Mouse (Mus musculus) inflammation-experienced regulatory T-cells, adult 16 weeks (primary cell): Measurements from ENCODE around the gene Mag. TPM values are rescaled to one million over a fixed set of nuclear protein-coding genes. Genes with fewer than 3 reads are reported as not detected.

Source experiments
- polyA plus RNA-seq: library from polyadenylated mRNA; unstranded; fragments of 100-300 nt; shearing (Covaris generic); gene quantifications from one replicate; pipeline ENCODE4 v1.2.1, GENCODE M21; 2017

Mag gene
- 0.12 TPM for polyA plus RNA-seq

GRCm38 (mm10) chr7:30914732-30915131, at the start of gene Mag:
TSS of gene Mag (minus strand) at chr7:30914873.

GRCm38 (mm10) chr7:30956756-30957366, 42.2 kb upstream of the Mag start, which contains the start of gene Usf2:
TSS of gene Usf2 (minus strand) at chr7:30956803.

GRCm38 (mm10) chr7:30943909-30944635, 29.4 kb upstream of the Mag start, which contains the start of gene Hamp:
TSS of gene Hamp (minus strand) at chr7:30944032.

GRCm38 (mm10) chr7:30924581-30924980, 9.9 kb upstream of the Mag start, which contains the start of gene Hamp2:
TSS of gene Hamp2 (minus strand) at chr7:30924681.

GRCm38 (mm10) chr7:30880176-30880575, 34.5 kb downstream of the Mag start, which contains the start of gene Cd22:
TSS of gene Cd22 (minus strand) at chr7:30880342.

GRCm38 (mm10) chr7:30861464-30861863, 53.2 kb downstream of the Mag start, which contains the start of gene Ffar1:
TSS of gene Ffar1 (minus strand) at chr7:30861564.

GRCm38 (mm10) chr7:30856078-30856477, 58.6 kb downstream of the Mag start, which contains the start of gene Ffar3:
TSS of gene Ffar3 (minus strand) at chr7:30856178.

Other genes starting within 250 kb of the Mag start
- 41.2 TPM for gene Haus5, start 249.9 kb downstream of the Mag start, polyA plus RNA-seq
- not detected for gene Pmis2, start 243.3 kb downstream of the Mag start, polyA plus RNA-seq
- not detected for gene 2200002J24Rik, start 215.9 kb downstream of the Mag start, polyA plus RNA-seq
- not detected for gene Atp4a, start 202.7 kb downstream of the Mag start, polyA plus RNA-seq
- gene Tmem147, start 185.3 kb downstream of the Mag start, polyA plus RNA-seq: 117 TPM
- gene Gapdhs, start 171.2 kb downstream of the Mag start, polyA plus RNA-seq: 0.37 TPM
- 1.3 TPM for gene Sbsn, start 163.4 kb downstream of the Mag start, polyA plus RNA-seq
- not detected for gene Dmkn, start 151.1 kb downstream of the Mag start, polyA plus RNA-seq
- not detected for gene Krtdap, start 127.0 kb downstream of the Mag start, polyA plus RNA-seq
- not detected for gene Ffar2, start 91.1 kb downstream of the Mag start, polyA plus RNA-seq
- not detected for gene Ffar3, start 58.7 kb downstream of the Mag start, polyA plus RNA-seq
- gene Ffar1, start 53.3 kb downstream of the Mag start, polyA plus RNA-seq: 0.24 TPM
- gene Cd22, start 34.5 kb downstream of the Mag start, polyA plus RNA-seq: 24.5 TPM
- not detected for gene Hamp2, start 9.8 kb upstream of the Mag start, polyA plus RNA-seq
- gene Hamp, start 29.2 kb upstream of the Mag start, polyA plus RNA-seq: not detected
- gene Usf2, start 41.9 kb upstream of the Mag start, polyA plus RNA-seq: 10.4 TPM
- 8.0 TPM for gene Lsr, start 58.6 kb upstream of the Mag start, polyA plus RNA-seq
- 1.4 TPM for gene Fam187b, start 58.9 kb upstream of the Mag start, polyA plus RNA-seq
- gene Fxyd5, start 127.6 kb upstream of the Mag start, polyA plus RNA-seq: 1,750 TPM
- gene Fxyd7, start 136.6 kb upstream of the Mag start, polyA plus RNA-seq: not detected
- not detected for gene Fxyd1, start 142.3 kb upstream of the Mag start, polyA plus RNA-seq
- gene Lgi4, start 144.5 kb upstream of the Mag start, polyA plus RNA-seq: not detected
- gene Fxyd3, start 161.8 kb upstream of the Mag start, polyA plus RNA-seq: not detected
- gene Hpn, start 200.4 kb upstream of the Mag start, polyA plus RNA-seq: 15.9 TPM
- gene Scn1b, start 212.1 kb upstream of the Mag start, polyA plus RNA-seq: not detected
- 297 TPM for gene Gramd1a, start 241.0 kb upstream of the Mag start, polyA plus RNA-seq